ENCODE assay signal across 8 mouse cellular contexts in genomic region chr11:105180471-105181091, GRCm38 (mm10). TPM values are rescaled to one million over a fixed set of nuclear protein-coding genes. Genes with fewer than 3 reads are reported as not detected.
A peak's percentile ranks its signal among the peaks of the same experiment; 100 is the strongest.
DNase-seq lines count a peak whose midpoint lies in the region; ATAC-seq and TF ChIP-seq lines count a peak whose summit lies in the region.

No protein-coding gene starts in this region.

- peaks cover 37% of the 10 kb centered on the region for H3K79me3 ChIP-seq in C2C12 (ENCODE audit: low read depth)

- no peaks in the 10 kb centered on the region for H3K9me3 ChIP-seq in embryonic facial prominence, embryonic 12.5 days
- H3K9me3 ChIP-seq in liver, embryonic 12.5 days (replicated peaks), result no peaks in the 10 kb centered on the region
- no peaks in the 10 kb centered on the region for H3K9me3 ChIP-seq in stomach, embryonic 16.5 days (replicated peaks; ENCODE audit: control insufficient read depth, low read length)

- peak overlapping the region; percentile 94 for H3K4me3 ChIP-seq in C2C12 (ENCODE audit: insufficient read depth, poor library complexity, severe bottlenecking)
- peak overlapping the region; percentile 96 for H3K4me3 ChIP-seq in embryonic facial prominence, embryonic 12.5 days
- H3K4me3 ChIP-seq in heart, adult 2 months, result peak overlapping the region; percentile 87
- H3K4me3 ChIP-seq in kidney, adult 2 months (ENCODE audit: insufficient read depth, low read depth, low read length), result peak overlapping the region; percentile 97
- H3K4me3 ChIP-seq in liver, embryonic 12.5 days, result peak overlapping the region; percentile 95
- peak overlapping the region; percentile 90 for H3K4me3 ChIP-seq in myocyte
- H3K4me3 ChIP-seq in stomach, embryonic 16.5 days (replicated peaks; ENCODE audit: low read length), result peak overlapping the region; percentile 63

- no peaks in the 10 kb centered on the region for H3K27me3 ChIP-seq in C2C12 (ENCODE audit: control insufficient read depth, insufficient read depth, insufficient read length)
- H3K27me3 ChIP-seq in embryonic facial prominence, embryonic 12.5 days, result no peaks in the 10 kb centered on the region
- H3K27me3 ChIP-seq in heart, adult 2 months (ENCODE audit: control insufficient read depth, insufficient read depth, low read length), result no peaks in the 10 kb centered on the region
- no peaks in the 10 kb centered on the region for H3K27me3 ChIP-seq in kidney, adult 2 months (replicated peaks; ENCODE audit: control insufficient read depth, insufficient read depth, low read length)
- no peaks in the 10 kb centered on the region for H3K27me3 ChIP-seq in liver, embryonic 12.5 days (replicated peaks)
- H3K27me3 ChIP-seq in myocyte (ENCODE audit: control insufficient read depth, insufficient read depth, insufficient read length), result no peaks in the 10 kb centered on the region
- H3K27me3 ChIP-seq in stomach, embryonic 16.5 days (ENCODE audit: control insufficient read depth, insufficient read depth, low read length), result no peaks in the 10 kb centered on the region

- H3ac ChIP-seq in C2C12 (ENCODE audit: control insufficient read depth, insufficient read length, low read depth) (peak overlapping the region; percentile 81), myocyte (ENCODE audit: control insufficient read depth, insufficient read length) (peak overlapping the region; percentile 28)

- H3K4me1 ChIP-seq in embryonic facial prominence, embryonic 12.5 days, result peaks cover 14% of the 10 kb centered on the region
- peaks cover 5% of the 10 kb centered on the region for H3K4me1 ChIP-seq in heart, adult 2 months (ENCODE audit: control insufficient read depth, insufficient read depth, low read length)
- H3K4me1 ChIP-seq in kidney, adult 2 months (ENCODE audit: control insufficient read depth, insufficient read depth, low read length), result peaks cover 21% of the 10 kb centered on the region
- peaks cover 44% of the 10 kb centered on the region for H3K4me1 ChIP-seq in liver, embryonic 12.5 days
- H3K4me1 ChIP-seq in stomach, embryonic 16.5 days (ENCODE audit: control insufficient read depth, insufficient read depth, low read length), result peaks cover 15% of the 10 kb centered on the region

- TF ChIP-seq EP300 in heart, adult 2 months (IDR thresholded peaks at IDR 0.05; ENCODE audit: insufficient read depth, low read depth, low read length), result no peak

- no peak for TF ChIP-seq POLR2A in heart, adult 2 months (IDR thresholded peaks at IDR 0.05; ENCODE audit: insufficient read depth, low read depth, low read length)
- no peak for TF ChIP-seq POLR2A in kidney, adult 2 months (IDR thresholded peaks at IDR 0.05; ENCODE audit: low read depth, low read length)
- no peak for TF ChIP-seq POLR2A in myocyte (IDR thresholded peaks at IDR 0.05; ENCODE audit: insufficient read length, low read depth)

- peak overlapping the region; percentile 96 for H3K27ac ChIP-seq in embryonic facial prominence, embryonic 12.5 days
- H3K27ac ChIP-seq in heart, adult 2 months, result peak overlapping the region; percentile 94
- peak overlapping the region; percentile 94 for H3K27ac ChIP-seq in kidney, adult 2 months (ENCODE audit: insufficient read depth, low read depth, low read length)
- peak overlapping the region; percentile 96 for H3K27ac ChIP-seq in liver, embryonic 12.5 days
- peak overlapping the region; percentile 97 for H3K27ac ChIP-seq in stomach, embryonic 16.5 days (ENCODE audit: low read length)

- H3K79me2 ChIP-seq in C2C12 (ENCODE audit: control insufficient read depth, insufficient read depth) (peaks cover 60% of the 10 kb centered on the region), myocyte (ENCODE audit: control insufficient read depth, insufficient read depth) (peaks cover 35% of the 10 kb centered on the region)
- H3K79me2 ChIP-seq in heart, adult 2 months (replicated peaks; ENCODE audit: control insufficient read depth, insufficient read depth, low read length), result peaks cover 2% of the 10 kb centered on the region

- intact Hi-C loops in heart, adult 2 months (cut with DNase I), result loop anchor here (5.0 kb wide), 1 partner anchor 53 kb away; the partner anchor contains the start of gene Mettl2

- H3K36me3 ChIP-seq in C2C12 (ENCODE audit: control insufficient read depth, insufficient read depth), result peaks cover 25% of the 10 kb centered on the region
- peaks cover 14% of the 10 kb centered on the region for H3K36me3 ChIP-seq in embryonic facial prominence, embryonic 12.5 days
- H3K36me3 ChIP-seq in heart, adult 2 months (ENCODE audit: control insufficient read depth, insufficient read depth, low read length), result peaks cover 16% of the 10 kb centered on the region
- peaks cover 3% of the 10 kb centered on the region for H3K36me3 ChIP-seq in kidney, adult 2 months (ENCODE audit: control insufficient read depth, insufficient read depth, low read length)
- H3K36me3 ChIP-seq in liver, embryonic 12.5 days, result peaks cover 40% of the 10 kb centered on the region
- peaks cover 17% of the 10 kb centered on the region for H3K36me3 ChIP-seq in myocyte (ENCODE audit: control insufficient read depth, insufficient read depth)
- H3K36me3 ChIP-seq in stomach, embryonic 16.5 days (ENCODE audit: control insufficient read depth, insufficient read depth, low read length), result no peaks in the 10 kb centered on the region

- H3K4me2 ChIP-seq in embryonic facial prominence, embryonic 12.5 days (replicated peaks), result peak overlapping the region; percentile 65
- peak overlapping the region; percentile 79 for H3K4me2 ChIP-seq in liver, embryonic 12.5 days
- H3K4me2 ChIP-seq in myocyte (ENCODE audit: low read depth), result peak overlapping the region; percentile 84
- peak overlapping the region; percentile 85 for H3K4me2 ChIP-seq in stomach, embryonic 16.5 days (ENCODE audit: low read depth, low read length)

- no peak for TF ChIP-seq CTCF in C2C12 (IDR thresholded peaks at IDR 0.05; ENCODE audit: control insufficient read depth, insufficient read depth, insufficient read length)
- TF ChIP-seq CTCF in heart, adult 2 months (IDR thresholded peaks at IDR 0.05), result no peak
- no peak for TF ChIP-seq CTCF in kidney, adult 2 months (conservative IDR thresholded peaks at IDR 0.05; ENCODE audit: insufficient read depth, insufficient read length, low read depth, low read length)

- WGBS in embryonic facial prominence, embryonic 12.5 days, result under 1% methylated on average over 35 of the region's 35 CpGs
- WGBS in heart, adult 2 months, result 1% methylated on average over 35 of the region's 35 CpGs
- 2% methylated on average over 35 of the region's 35 CpGs for WGBS in kidney, adult 2 months
- under 1% methylated on average over 35 of the region's 35 CpGs for WGBS in liver, embryonic 12.5 days (ENCODE audit: insufficient replicate concordance)
- under 1% methylated on average over 35 of the region's 35 CpGs for WGBS in stomach, embryonic 16.5 days

- peak; percentile 53 for DNase-seq in adrenal gland, postnatal 10 days
- peak; percentile 50 to 67 for DNase-seq in heart, adult 2 months
- DNase-seq in kidney, adult 2 months, result peak; percentile 53

- H3K9ac ChIP-seq in embryonic facial prominence, embryonic 12.5 days, result peak overlapping the region; percentile 82
- H3K9ac ChIP-seq in heart, adult 2 months (ENCODE audit: low read depth, low read length), result peak overlapping the region; percentile 98
- peak overlapping the region; percentile 99 for H3K9ac ChIP-seq in liver, embryonic 12.5 days
- peak overlapping the region; percentile 93 for H3K9ac ChIP-seq in stomach, embryonic 16.5 days (ENCODE audit: low read length)

- ATAC-seq in embryonic facial prominence, embryonic 12.5 days (ENCODE audit: insufficient number of reproducible peaks, insufficient read depth, low FRiP score, low TSS enrichment), result peak; percentile 60
- ATAC-seq in liver, embryonic 12.5 days, result peak; percentile 32
- no peak for ATAC-seq in stomach, embryonic 16.5 days (ENCODE audit: insufficient read depth, low FRiP score)

TF ChIP-seq in C2C12, 6 proteins besides CTCF, POLR2A, EP300 and RAD21 (continues in another document):
- no peak for TF ChIP-seq MYOG (IDR thresholded peaks at IDR 0.05; ENCODE audit: control insufficient read depth, extremely low read depth, insufficient read length)
- no peak for TF ChIP-seq USF1 (IDR thresholded peaks at IDR 0.05; ENCODE audit: low read depth)

TF ChIP-seq in myocyte, 11 proteins besides CTCF, POLR2A, EP300 and RAD21 (continues in another document):
- TF ChIP-seq USF1 (IDR thresholded peaks at IDR 0.05; ENCODE audit: low read depth) (no peak), CEBPB (IDR thresholded peaks at IDR 0.05; ENCODE audit: insufficient read depth, poor library complexity, severe bottlenecking) (no peak), REST (IDR thresholded peaks at IDR 0.05; ENCODE audit: insufficient read depth, insufficient read length) (no peak)

RNA-seq across cellular contexts. Expression of gene Tlk2, which starts 2.0 kb away (rescaled TPM):
- 16.9 TPM for polyA plus RNA-seq in C2C12 (2012; fragmentation: generic; extraction: Trizol)
- total RNA-seq in adrenal gland, postnatal 10 days (2021), result 10 to 100 TPM; 43.8 to 53.5 TPM
- polyA plus RNA-seq in embryonic facial prominence, embryonic 12.5 days (2016; fragmentation: Nextera tagmentation; extraction: Ambion mirVana), result 24.3 and 30.4 TPM in 2 replicates
- total RNA-seq in heart, adult 2 months (2021), result 10 to 100 TPM; 35.9 to 41.9 TPM
- polyA plus RNA-seq in heart, adult 2 months (2012; rRNA removed), result 11.5 and 20.2 TPM in 2 replicates
- 15.1 and 15.4 TPM in 2 replicates for polyA plus RNA-seq in kidney, adult 2 months (2012; rRNA removed)
- 15.9 and 16.0 TPM in 2 replicates for polyA plus RNA-seq in liver, embryonic 12.5 days (2016; fragmentation: Nextera tagmentation; extraction: Ambion mirVana)
- polyA plus RNA-seq in myocyte (2012; fragmentation: generic; extraction: Trizol), result 26.8 TPM
- polyA plus RNA-seq in stomach, embryonic 16.5 days (2015; fragmentation: Nextera tagmentation; extraction: Ambion mirVana), result 10.5 TPM in 2 replicates

RNA-seq across cellular contexts. Expression of gene Gm10842, which starts 33.9 kb away (rescaled TPM):
- polyA plus RNA-seq in C2C12 (2012; fragmentation: generic; extraction: Trizol) (not detected), myocyte (2012; fragmentation: generic; extraction: Trizol) (not detected)
- not detected for total RNA-seq in adrenal gland, postnatal 10 days (2021)
- polyA plus RNA-seq in embryonic facial prominence, embryonic 12.5 days (2016; fragmentation: Nextera tagmentation; extraction: Ambion mirVana), result not detected in 2 replicates
- total RNA-seq in heart, adult 2 months (2021), result not detected
- polyA plus RNA-seq in heart, adult 2 months (2012; rRNA removed), result not detected in 2 replicates
- polyA plus RNA-seq in kidney, adult 2 months (2012; rRNA removed), result not detected in 2 replicates
- polyA plus RNA-seq in liver, embryonic 12.5 days (2016; fragmentation: Nextera tagmentation; extraction: Ambion mirVana), result not detected in 2 replicates
- polyA plus RNA-seq in stomach, embryonic 16.5 days (2015; fragmentation: Nextera tagmentation; extraction: Ambion mirVana), result not detected in 2 replicates

RNA-seq across cellular contexts. Expression of gene Mettl2, which starts 54.4 kb away (rescaled TPM):
- polyA plus RNA-seq in C2C12 (2012; fragmentation: generic; extraction: Trizol), result 18.5 TPM
- 10 to 100 TPM; 22.6 to 25.6 TPM for total RNA-seq in adrenal gland, postnatal 10 days (2021)
- 51.2 and 53.3 TPM in 2 replicates for polyA plus RNA-seq in embryonic facial prominence, embryonic 12.5 days (2016; fragmentation: Nextera tagmentation; extraction: Ambion mirVana)
- 10 to 100 TPM; 10.1 to 12.8 TPM for total RNA-seq in heart, adult 2 months (2021)
- 9.0 and 14.7 TPM in 2 replicates for polyA plus RNA-seq in heart, adult 2 months (2012; rRNA removed)
- 9.5 and 9.7 TPM in 2 replicates for polyA plus RNA-seq in kidney, adult 2 months (2012; rRNA removed)
- 34.3 and 35.1 TPM in 2 replicates for polyA plus RNA-seq in liver, embryonic 12.5 days (2016; fragmentation: Nextera tagmentation; extraction: Ambion mirVana)
- 15.5 TPM for polyA plus RNA-seq in myocyte (2012; fragmentation: generic; extraction: Trizol)
- polyA plus RNA-seq in stomach, embryonic 16.5 days (2015; fragmentation: Nextera tagmentation; extraction: Ambion mirVana), result 32.1 and 32.8 TPM in 2 replicates
